Mouse (Mus musculus) liver, adult (tissue): ENCODE data around the gene Ung.

Experiments
- GATA4 ChIP-seq: IDR thresholded peaks from 2 replicates; pipeline ENCODE4 v1.6.1; 2014; ENCODE audit warnings: mild to moderate bottlenecking, low read length; ENCODE audit not compliant: insufficient replicate concordance

Gene Ung

DNA sequence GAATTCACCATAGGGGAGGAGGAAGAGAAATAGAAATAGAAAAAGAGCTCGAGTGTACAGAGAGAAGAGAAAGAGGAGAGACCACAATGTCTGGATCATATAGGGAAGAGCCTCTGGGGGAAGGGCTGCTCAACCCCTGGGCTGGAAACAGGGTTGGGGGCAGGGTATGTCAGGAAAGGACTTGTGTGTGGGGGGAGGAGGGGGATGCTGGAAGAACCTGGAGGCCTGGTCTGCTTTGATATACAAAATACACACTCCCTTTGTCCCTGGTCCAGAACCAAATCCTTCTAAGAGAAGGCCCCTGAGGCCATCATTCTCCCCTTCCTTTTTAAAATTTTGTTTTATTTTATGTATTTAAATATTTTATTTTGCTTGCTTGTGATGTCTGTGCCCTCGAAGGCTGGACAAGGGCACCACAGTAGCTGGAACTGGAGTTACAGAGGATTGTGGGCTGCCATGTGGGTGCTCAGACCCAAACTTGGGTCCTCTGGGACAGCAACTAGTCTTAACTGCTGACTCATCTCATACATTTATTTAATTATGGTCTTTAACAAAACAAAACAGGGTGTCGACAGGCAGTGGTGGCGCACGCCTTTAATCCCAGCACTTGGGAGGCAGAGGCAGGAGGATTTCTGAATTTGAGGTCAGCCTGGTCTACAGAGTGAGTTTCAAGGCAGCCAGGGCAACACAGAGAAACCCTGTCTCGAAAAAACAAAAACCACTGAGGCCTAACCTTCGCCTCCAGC, 3.5 kb upstream of the Ung start:
- no peak for TF ChIP-seq GATA4

DNA sequence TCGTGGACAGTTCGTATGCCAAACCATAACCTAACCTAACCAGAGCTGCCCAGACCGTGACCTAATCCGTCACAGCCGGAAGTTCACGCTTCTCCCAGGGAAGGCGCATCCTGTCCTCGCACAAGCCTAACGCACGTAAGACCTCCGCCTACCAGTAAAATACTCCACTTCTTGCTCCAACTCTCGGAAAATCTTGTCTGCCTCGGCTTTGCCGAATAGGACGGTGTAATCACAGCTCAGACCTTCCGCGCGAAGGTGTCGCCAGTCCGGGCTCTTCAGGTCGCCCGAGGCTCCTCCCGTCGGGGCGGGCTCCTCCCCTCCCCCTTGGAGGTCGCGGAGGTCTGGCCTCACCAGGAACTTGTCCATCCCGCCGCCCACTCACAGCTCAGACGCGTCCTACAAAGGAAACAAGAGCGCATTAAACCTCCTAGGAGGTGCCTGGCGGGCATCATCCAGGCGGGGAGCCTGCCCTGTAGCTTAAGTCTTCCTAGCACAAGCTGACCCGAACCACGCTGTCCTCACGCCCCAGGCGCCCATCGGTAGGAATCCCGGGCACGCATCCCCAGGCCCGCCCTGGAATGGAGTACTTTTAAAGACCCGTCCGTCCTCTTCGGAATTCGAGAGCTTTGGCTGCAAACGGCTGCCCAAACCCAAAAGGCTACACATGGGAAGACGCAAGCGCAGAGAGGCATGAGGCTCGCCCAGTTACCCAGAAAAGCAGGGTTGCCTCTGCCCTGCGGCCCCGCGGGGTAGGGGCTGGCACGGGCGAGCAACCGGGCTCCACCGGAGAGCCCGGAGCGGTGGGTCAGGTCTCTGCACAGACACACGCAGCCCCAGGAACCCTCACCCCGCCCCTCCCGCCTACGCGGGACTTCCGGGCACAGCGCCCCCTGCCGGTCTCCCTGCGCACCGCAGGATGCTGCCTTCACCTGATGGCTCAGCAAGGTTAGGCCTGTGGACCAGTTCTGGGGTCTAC, 2.5 kb upstream of the Ung start, which contains the start of gene Alkbh2:
Gene Alkbh2 (minus strand): TSS at position 845 of the 976 bp plus-strand sequence.
- no peak for TF ChIP-seq GATA4

DNA sequence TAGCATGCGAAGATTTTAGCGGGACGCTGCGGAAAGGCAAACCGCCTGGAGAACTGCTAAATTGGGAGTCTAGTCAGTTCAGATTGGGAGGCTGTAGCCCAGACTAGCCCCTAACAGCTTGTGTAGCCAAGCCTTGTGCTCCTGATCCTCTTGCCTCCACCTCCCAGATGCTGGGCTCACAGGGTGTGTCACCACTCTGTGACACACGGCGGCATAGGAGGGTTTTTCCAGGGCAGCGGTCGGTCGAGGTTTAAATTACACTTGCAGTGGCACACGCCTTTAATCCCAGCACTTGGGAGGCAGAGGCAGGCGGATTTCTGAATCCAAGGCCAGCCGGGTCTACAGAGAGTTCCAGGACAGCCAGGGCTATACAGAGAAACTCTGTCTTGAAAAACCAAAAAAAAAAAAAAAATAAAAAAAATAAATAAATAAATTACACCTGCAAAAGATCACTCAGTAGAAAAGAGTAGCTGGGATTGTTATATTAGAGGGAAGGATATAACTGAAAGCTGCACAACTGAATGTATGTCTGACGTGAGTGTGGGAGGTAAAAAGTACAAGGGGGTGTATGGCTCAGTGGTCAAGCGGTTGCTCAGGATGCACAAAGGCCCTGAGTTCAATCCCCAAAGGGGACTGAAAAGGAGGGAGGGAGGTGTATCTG, 506 bp upstream of the Ung start:
- TF ChIP-seq GATA4, result no peak

DNA sequence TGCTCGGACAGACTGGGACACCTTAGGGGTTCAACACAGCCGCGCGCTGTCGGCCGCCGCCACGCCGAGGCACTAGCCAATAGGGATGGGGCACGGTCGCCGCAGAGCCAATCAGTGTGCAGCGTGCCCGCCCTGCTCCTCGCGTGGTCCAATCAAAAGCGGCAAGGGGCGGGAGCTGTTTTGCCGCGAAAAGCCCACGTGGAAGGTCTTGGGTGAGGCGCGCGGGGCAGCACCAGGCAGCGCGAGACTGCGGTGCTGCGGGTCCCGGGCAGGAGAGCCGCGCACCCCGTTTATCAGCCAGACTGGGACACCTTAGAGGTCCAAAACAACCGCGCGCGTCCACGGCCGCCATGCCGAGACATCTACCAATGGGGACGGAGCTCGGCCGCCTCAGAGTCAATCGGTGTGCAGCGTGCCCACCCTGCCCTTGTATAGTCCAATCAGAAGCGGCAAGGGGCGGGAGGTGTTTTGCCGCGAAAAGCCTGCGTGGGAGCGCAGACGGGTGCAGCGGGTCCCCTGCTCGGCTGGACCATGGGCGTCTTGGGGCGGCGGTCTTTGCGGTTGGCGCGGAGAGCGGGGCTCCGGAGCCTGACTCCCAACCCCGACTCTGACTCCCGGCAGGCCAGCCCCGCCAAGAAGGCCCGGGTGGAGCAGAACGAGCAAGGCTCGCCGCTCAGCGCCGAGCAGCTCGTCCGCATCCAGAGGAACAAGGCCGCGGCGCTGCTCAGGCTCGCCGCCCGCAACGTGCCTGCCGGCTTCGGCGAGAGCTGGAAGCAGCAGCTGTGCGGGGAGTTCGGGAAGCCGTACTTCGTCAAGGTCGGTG, 723 bp downstream of the Ung start:
- TF ChIP-seq GATA4, result peak; percentile 5; the same call in 1 of the 2 replicates

DNA sequence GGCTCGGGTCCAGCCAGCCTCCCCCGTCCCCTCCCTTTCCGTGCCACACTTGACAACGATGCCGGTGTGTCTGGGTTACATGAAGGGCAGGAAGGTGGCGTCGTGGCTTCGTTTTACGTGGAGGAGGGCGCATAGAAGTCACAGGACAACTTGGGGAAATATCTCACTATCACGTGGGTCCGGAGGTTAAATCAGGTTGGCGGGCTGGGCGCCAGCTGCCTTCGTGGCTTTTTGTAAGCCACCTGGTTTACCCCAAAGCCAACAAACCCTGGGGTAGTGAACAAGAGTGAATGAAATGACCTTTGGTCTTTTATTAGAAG, 1.3 kb downstream of the Ung start:
- no peak for TF ChIP-seq GATA4

DNA sequence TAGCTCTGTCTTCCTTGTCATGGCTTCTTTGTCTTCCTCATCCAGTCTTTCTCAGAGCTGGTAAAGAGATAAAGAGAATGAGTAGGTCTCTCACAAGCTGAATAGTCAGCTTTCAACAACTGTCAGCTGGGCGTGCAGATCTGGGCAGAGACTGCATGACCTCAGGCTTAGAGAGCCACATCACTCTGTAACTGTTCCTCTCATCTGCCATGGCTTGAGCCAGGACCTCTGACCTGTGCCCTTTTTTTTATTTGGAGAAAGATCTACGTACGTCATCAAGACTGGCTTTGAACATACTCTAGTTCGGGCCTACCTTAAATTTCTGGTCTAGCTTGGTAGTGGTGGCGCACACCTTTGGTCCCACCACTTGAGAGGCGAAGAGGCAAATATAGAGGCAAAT, 2.7 kb downstream of the Ung start:
- TF ChIP-seq GATA4, result no peak

DNA sequence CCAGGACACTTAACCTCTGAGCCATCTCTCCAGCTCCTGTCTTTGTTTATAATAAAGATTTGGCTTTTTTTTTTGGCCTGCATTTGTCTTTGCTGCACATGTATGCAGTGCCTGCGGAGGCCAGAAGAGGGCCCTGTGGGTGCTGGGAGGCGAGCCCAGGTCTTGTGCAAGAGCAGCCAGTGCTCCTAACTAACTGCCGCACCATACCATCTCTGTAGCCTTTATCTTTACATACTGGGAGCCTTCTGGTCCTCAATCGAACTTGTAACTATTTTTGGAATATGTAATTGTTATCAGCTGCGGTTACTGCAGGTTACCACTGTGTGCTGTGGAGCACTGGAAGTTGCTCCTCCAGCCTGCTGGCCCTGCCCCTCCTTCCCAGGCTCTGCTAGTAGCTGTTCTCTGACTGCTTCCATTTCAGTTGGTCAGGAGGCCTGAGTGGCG, 3.9 kb downstream of the Ung start:
- no peak; the same call in 1 of the 2 replicates for TF ChIP-seq GATA4

DNA sequence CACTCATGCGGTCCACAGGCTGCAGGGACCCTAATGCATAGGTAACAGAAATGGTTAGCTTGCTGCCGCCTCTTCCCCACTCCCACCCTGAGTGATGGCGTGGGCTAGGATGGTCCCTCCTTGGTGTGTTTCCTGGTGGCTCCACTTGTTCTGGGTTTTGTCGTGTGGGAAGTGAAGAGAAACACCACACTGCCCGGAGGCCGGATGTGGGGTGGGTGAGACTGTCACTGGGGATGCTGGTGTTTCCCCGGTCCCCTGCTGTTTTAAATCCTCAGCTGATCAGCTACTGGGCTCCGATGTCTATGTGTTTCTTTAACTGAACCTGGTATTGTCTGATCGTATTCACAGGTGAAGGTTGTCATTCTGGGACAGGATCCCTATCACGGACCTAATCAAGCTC, 5.3 kb downstream of the Ung start:
- no peak for TF ChIP-seq GATA4

DNA sequence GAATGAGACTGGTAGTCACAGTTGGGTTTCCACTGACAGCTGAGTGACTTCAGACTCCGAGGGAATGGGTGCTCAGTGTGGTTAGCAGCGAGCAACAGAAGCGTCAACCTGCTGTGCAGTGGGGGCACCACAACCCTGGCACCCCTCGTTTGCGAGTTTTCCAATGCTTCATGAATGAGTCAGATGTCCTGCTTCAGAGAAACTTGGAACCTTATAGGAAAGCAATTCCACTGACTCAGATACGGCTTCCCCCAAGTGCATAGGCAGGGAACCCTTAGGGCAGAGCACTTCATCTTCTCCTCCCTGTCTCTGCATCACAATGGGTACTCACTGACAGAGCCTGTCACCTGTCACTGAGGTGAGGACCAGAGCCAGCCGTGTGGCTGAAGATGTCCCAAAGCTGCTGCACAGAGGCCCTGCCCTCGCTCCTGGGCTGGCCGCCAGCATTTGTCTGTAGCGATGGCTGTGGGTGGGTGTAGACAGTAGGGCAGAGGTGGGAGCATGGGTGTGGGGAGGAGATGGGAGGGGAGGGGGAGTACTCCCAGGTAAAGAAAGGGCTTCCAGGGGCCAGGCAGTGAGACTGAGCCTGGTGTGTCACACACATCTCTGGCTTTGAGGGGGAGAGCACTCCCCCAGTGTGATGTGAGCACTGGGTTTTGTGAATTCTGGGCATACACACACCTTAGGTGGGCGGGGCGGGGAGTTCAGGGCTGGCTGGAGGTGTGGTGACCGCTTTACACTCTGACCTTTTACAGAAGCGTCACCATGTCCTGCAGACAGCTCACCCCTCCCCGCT, 7.5 kb downstream of the Ung start:
- TF ChIP-seq GATA4, result no peak

DNA sequence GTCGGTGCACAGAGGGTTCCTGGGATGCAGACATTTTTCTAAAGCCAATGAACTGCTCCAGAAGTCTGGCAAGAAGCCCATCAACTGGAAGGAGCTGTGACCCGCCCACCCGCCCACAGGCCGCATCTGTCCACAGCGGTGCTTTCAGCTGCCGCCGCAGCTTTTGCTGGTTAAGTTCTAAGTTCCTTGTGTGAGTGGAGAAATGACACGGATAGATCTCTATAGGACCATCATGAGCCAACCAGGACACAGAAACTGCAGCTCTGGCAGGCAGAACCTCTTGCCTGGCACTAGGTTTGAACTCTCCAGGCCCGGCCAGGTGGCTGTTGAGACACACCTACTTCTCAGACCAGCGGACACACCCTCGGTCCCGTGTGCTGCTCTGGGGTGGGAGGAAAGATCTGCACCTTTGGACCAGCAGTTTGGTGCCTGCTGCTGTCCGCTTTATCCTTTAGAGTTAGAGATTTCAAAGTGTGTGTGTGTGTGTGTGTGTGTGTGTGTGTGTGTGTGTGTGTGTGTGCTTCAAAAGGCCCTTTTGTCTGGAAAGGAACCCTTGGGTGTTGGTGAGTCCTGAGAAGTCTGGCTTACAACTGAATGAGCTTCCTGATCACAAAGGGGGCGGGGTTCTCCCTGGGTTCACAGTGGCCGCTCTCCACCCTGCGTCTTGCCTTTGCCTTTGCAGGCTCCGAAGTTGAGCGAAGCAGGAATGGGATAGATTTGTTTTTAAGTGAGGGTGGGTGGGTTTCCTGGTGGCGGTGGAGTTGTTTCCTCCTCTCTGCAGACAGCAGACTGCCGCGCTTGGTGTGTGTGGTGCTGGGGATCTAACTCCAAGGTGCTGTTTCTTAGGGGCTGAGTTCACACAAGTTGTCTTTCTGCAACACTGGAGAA, 8.3 kb downstream of the Ung start:
- TF ChIP-seq GATA4, result no peak

DNA sequence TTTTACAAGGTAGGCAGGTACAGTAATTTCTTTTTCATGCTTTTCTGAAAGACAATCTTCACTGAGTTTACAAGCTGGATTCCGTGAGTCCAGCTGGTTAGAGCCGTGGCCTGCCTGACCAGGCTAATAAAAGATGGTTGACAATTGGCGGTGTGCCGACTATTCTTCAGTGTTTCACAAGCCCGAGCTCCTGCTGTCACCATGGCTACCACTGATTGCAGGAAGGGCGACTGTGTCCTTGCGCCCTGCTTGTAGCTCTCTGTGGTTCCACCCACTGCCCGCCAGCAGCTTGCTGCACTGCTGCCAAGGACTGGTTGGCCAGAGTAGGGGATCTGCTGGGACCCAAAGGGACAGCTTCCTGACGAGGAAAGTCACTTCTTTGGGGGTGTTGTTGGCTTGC, 9.0 kb downstream of the Ung start:
- TF ChIP-seq GATA4, result no peak; the same call in 1 of the 2 replicates

DNA sequence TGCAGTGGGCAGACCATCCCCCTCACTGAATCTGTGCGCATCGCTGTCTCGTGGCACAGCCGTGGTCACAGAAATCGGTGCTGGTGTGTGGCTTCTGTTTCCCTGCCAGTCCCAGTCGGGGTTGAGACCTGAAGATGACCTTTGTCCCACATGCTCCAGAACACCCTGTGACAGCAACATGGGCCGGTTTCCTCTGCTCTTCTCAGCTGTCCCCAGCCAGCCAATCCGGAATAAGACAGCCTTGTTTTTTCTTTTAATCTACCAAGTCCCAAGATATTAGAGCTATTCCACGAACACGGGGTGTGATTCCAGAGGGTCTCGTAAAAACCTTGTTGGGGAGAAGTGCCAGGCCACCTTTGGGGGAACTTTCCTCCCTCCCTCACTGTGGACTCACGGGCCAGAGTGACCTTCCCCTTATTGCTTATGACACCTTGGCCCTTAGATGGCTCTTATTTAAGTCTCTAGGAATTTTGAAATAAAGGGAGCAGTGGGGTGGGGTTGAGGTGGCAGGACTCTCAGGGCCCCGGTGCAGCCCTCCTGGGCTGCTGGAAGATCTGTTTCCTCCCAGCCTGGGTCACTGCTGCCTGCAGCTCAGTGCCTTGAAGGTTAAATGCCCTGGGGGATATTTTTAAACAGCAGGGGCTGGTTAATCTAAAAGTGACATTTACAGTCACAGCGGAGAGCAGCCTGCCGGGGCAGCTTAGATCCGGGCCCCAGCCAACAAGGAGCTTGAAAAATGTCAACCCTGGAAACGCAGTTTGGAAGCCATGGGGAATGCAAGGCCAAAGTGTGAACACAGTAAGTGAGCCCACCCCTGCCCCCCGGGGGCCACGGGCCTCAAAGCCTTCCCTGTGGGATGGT, 16.1 kb downstream of the Ung start, which contains the start of gene Acacb:
Gene Acacb (plus strand): TSS at position 508 of the 861 bp plus-strand sequence.
- no peak for TF ChIP-seq GATA4
